Mouse (Mus musculus) neural tube, embryonic 15.5 days (tissue): Measurements from ENCODE around the gene 1700020D05Rik. TPM values are rescaled to one million over a fixed set of nuclear protein-coding genes. Genes with fewer than 3 reads are reported as not detected.

Experiments
- ATAC-seq: fragments of 200-750 bp; cut with Nextera tagmentation; 2 replicates; pipeline ENCODE4 v1.8.0; 2017; ENCODE audit warnings: mild to moderate bottlenecking, moderate TSS enrichment, moderate library complexity; ENCODE audit not compliant: low FRiP score
- H3K27ac ChIP-seq: fragments of 300-500 bp; sonication (generic); replicated peaks from 2 replicates; pipeline ENCODE4 v1.5.1; 2015; ENCODE audit warnings: mild to moderate bottlenecking, inconsistent platforms
- H3K27me3 ChIP-seq: fragments of 300-500 bp; sonication (generic); replicated peaks from 2 replicates; pipeline ENCODE4 v1.6.1; 2015; ENCODE audit warnings: inconsistent platforms
- H3K36me3 ChIP-seq: fragments of 300-500 bp; sonication (generic); 2 replicates; pipeline ENCODE4 v1.6.1; 2015; ENCODE audit warnings: inconsistent platforms
- H3K4me1 ChIP-seq: fragments of 300-500 bp; sonication (generic); 2 replicates; pipeline ENCODE4 v1.6.1; 2015; ENCODE audit warnings: inconsistent platforms
- H3K4me2 ChIP-seq: fragments of 300-500 bp; sonication (generic); 2 replicates; pipeline ENCODE4 v1.6.1; 2015; ENCODE audit warnings: inconsistent platforms, mild to moderate bottlenecking, moderate library complexity
- H3K4me3 ChIP-seq: fragments of 300-500 bp; sonication (generic); replicated peaks from 2 replicates; pipeline ENCODE4 v1.5.1; 2015; ENCODE audit warnings: mild to moderate bottlenecking, inconsistent platforms
- H3K9ac ChIP-seq: fragments of 300-500 bp; sonication (generic); replicated peaks from 2 replicates; pipeline ENCODE4 v1.6.1; 2015; ENCODE audit warnings: mild to moderate bottlenecking, inconsistent platforms
- H3K9me3 ChIP-seq: fragments of 300-500 bp; sonication (generic); replicated peaks from 2 replicates; pipeline ENCODE4 v1.6.1; 2016; ENCODE audit warnings: inconsistent platforms
- WGBS: fragments of 180-500 bp; shearing (Covaris S2); methylation state at CpG from one replicate; pipeline ENCODE4 v1.1.7; 2015; ENCODE audit warnings: mixed read lengths; 5-methylcytosine and 5-hydroxymethylcytosine counted together
- polyA plus RNA-seq: library from polyadenylated mRNA; unstranded; fragments of >200 nt; fragmentation: Nextera tagmentation; extraction: Ambion mirVana; gene quantifications from 2 replicates; pipeline ENCODE4 v1.2.1, GENCODE M21; 2015

Gene 1700020D05Rik
- polyA plus RNA-seq, 1 experiment from 2014 or later: 0.20 TPM

DNA sequence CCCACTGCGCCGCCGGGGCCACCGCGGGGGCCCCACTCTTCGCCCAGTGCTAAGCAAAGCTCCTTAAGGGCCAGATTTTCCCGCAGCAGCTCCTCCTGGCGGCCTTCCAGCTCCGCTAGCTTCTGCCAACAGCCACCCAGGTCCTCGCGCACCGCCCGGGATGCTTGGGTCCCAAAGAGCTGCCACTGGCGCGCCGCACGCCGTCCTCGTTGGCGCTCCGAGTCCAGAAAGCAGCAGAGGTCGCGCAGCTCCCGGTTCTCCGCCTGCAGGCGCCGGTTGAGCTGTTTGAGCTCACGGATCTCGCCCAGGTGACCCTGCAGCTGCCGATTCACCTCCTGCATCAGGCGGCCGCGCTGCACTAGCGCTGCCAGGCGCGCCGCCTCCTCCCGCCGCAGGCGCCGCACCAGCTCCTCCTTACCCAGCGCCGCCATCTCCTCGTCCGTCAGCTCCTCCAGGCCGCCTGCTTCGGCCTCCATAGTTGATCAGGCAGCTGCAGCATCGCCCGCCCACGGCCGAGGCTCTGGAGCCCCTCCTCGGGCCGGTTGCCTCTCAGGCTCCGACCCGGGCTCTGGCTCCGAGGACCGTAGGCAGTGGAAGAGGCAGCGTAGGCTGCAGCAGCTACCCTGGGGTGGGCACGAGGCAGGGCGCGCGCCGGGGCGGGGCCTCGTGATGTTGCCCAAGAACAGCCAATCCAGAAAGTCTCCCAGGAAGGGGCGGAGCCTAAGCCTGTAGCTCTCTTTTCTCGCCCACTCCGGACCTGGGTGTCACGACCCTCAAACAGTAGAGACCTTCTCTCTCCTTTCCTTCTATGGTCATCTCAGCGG is 46.5 kb downstream of the 1700020D05Rik start:
- under 1% methylated on average over 69 of the region's 70 CpGs for WGBS
- Histone ChIP-seq H3K9me3 (no peaks in the 10 kb centered on the region), H3K36me3 (peaks cover 4% of the 10 kb centered on the region), H3K9ac (peak overlapping the region; percentile 85), H3K4me1 (peaks cover 53% of the 10 kb centered on the region), H3K4me2 (peak overlapping the region; percentile 91), H3K27me3 (peaks cover 4% of the 10 kb centered on the region; the same call in 1 of the 2 replicates), H3K27ac (peak overlapping the region; percentile 97), H3K4me3 (peak overlapping the region; percentile 73)
- peak; percentile 95 for ATAC-seq

DNA sequence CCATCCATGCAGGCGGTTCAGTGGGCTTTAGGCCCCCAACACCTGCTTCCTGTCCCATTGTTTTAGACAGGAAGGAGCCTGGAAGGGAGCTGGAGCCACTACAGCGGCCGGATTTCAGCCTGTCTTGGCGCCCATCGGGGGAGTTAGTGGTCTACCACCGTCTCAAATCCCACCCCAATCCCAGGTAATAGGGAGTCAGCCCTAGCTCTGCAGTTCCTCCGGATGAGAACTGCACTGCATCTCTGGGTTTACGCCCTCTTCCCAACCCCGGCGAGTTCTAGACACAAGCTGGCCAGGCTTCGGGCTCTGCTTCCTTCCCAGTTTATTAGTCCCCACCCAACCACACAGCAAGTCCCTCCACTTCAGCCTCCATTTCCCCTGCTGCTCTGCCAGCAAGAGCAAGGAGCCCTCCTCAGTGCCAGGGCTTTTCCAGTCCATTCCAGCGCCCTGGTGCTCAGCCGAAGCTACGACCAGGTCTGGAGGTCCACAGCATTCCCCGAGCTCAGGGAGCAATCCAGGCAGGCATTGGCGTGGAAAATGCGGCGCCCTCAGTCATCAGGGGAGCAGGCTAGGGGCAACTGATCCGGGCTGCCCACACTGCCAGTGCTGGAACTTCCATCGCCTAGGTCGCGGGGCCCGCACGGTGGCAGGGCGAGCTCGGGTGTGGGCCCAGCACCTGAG is 47.2 kb downstream of the 1700020D05Rik start:
- peak overlapping the region; percentile 97 for H3K27ac ChIP-seq
- peak overlapping the region; percentile 85 for H3K9ac ChIP-seq
- H3K4me2 ChIP-seq: peak overlapping the region; percentile 91
- 2% methylated on average over 26 of the region's 26 CpGs for WGBS
- peaks cover 4% of the 10 kb centered on the region for H3K36me3 ChIP-seq
- peak overlapping the region; percentile 73 for H3K4me3 ChIP-seq
- H3K4me1 ChIP-seq: peaks cover 48% of the 10 kb centered on the region
- peaks cover 4% of the 10 kb centered on the region; the same call in 1 of the 2 replicates for H3K27me3 ChIP-seq
- no peak for ATAC-seq
- no peaks in the 10 kb centered on the region for H3K9me3 ChIP-seq

DNA sequence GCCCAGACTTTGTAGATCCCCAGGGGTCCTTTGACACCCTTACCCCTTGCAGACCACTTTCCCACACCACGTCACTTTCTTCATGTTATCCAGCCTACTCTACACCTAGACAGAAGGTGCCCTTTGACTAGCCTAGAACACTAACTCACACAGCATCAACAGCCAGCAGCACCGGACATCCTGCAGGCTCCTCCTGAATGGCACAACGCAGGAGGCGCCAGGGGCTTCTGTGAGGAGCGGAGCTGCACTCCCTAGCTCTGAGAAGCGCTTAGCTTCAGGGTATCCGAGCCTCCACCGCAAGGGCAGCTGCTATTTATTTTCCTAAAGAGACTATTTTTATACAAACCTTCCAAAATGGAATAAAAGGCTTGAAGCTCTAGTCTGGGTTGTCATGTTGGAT is 48.0 kb downstream of the 1700020D05Rik start:
- peak overlapping the region; percentile 85 for H3K9ac ChIP-seq
- H3K36me3 ChIP-seq: peaks cover 4% of the 10 kb centered on the region
- H3K27ac ChIP-seq: no peak overlapping the region
- H3K4me3 ChIP-seq: peak overlapping the region; percentile 73
- WGBS: 60% methylated on average over 8 of the region's 8 CpGs
- H3K9me3 ChIP-seq: no peaks in the 10 kb centered on the region
- peaks cover 42% of the 10 kb centered on the region for H3K4me1 ChIP-seq
- ATAC-seq: no peak
- H3K27me3 ChIP-seq: peaks cover 9% of the 10 kb centered on the region
- H3K4me2 ChIP-seq: peak overlapping the region; percentile 91

DNA sequence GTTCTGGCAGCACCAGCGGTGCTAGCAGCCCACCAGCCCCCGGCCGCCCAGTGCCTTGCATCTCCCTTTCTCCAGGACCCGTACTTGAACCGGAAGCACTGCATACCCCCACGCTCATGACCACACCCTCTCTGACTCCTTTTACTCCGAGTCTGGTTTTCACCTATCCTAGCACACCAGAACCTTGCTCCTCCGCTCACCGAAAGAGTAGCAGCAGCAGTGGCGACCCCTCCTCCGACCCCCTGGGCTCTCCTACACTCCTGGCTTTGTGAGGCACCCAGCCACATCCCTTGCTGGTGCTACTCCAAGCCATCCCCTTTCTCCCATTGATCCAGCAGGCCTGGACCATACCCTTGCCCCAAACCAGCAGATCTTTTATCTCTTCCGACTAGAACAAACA is 48.5 kb downstream of the 1700020D05Rik start:
- Histone ChIP-seq H3K4me2 (peak overlapping the region; percentile 91), H3K9ac (peak overlapping the region; percentile 85), H3K27ac (no peak overlapping the region), H3K9me3 (no peaks in the 10 kb centered on the region), H3K4me1 (peaks cover 41% of the 10 kb centered on the region), H3K4me3 (peak overlapping the region; percentile 73; the same call in 1 of the 2 replicates), H3K36me3 (peaks cover 4% of the 10 kb centered on the region), H3K27me3 (peaks cover 14% of the 10 kb centered on the region)
- WGBS: 91% methylated on average over 12 of the region's 12 CpGs
- no peak for ATAC-seq

Other genes starting within 250 kb of the 1700020D05Rik start
- 47.6 and 51.0 TPM in 2 replicates for gene Pacs1, start 230.7 kb downstream of the 1700020D05Rik start, polyA plus RNA-seq
- gene Sf3b2, start 208.3 kb downstream of the 1700020D05Rik start, polyA plus RNA-seq: 300 and 331 TPM in 2 replicates
- 37.8 and 42.0 TPM in 2 replicates for gene Gal3st3, start 205.5 kb downstream of the 1700020D05Rik start, polyA plus RNA-seq
- gene Catsper1, start 168.0 kb downstream of the 1700020D05Rik start, polyA plus RNA-seq: not detected in 2 replicates
- 8.0 and 10.0 TPM in 2 replicates for gene Cst6, start 154.2 kb downstream of the 1700020D05Rik start, polyA plus RNA-seq
- gene Eif1ad, start 137.0 kb downstream of the 1700020D05Rik start, polyA plus RNA-seq: 42.6 and 42.8 TPM in 2 replicates
- 312 and 353 TPM in 2 replicates for gene Banf1, start 136.6 kb downstream of the 1700020D05Rik start, polyA plus RNA-seq
- 66.5 and 72.8 TPM in 2 replicates for gene Sart1, start 115.1 kb downstream of the 1700020D05Rik start, polyA plus RNA-seq
- gene Tsga10ip, start 101.3 kb downstream of the 1700020D05Rik start, polyA plus RNA-seq: 0.59 TPM in 1 of 2 replicates, not detected in the other
- gene Drap1, start 78.8 kb downstream of the 1700020D05Rik start, polyA plus RNA-seq: 300 and 329 TPM in 2 replicates
- gene AI837181, start 78.6 kb downstream of the 1700020D05Rik start, polyA plus RNA-seq: 84.7 and 87.3 TPM in 2 replicates
- 0.45 TPM in 1 of 2 replicates, not detected in the other for gene Fosl1, start 56.2 kb downstream of the 1700020D05Rik start, polyA plus RNA-seq
- 12.6 and 15.0 TPM in 2 replicates for gene Ccdc85b, start 45.9 kb downstream of the 1700020D05Rik start, polyA plus RNA-seq
- gene Fibp, start 43.2 kb downstream of the 1700020D05Rik start, polyA plus RNA-seq: 151 and 154 TPM in 2 replicates
- 4.5 and 9.0 TPM in 2 replicates for gene Ctsw, start 35.3 kb downstream of the 1700020D05Rik start, polyA plus RNA-seq
- gene Efemp2, start 29.8 kb downstream of the 1700020D05Rik start, polyA plus RNA-seq: 54.0 and 62.6 TPM in 2 replicates
- gene Mus81, start 15.4 kb downstream of the 1700020D05Rik start, polyA plus RNA-seq: 48.0 and 48.4 TPM in 2 replicates
- gene Cfl1, start 13.3 kb downstream of the 1700020D05Rik start, polyA plus RNA-seq: 3,233 and 3,320 TPM in 2 replicates
- gene Snx32, start 6.8 kb upstream of the 1700020D05Rik start, polyA plus RNA-seq: 82.1 and 103 TPM in 2 replicates
- gene Ovol1, start 56.9 kb upstream of the 1700020D05Rik start, polyA plus RNA-seq: 0.06 and 2.0 TPM in 2 replicates
- gene Ap5b1, start 64.2 kb upstream of the 1700020D05Rik start, polyA plus RNA-seq: 2.7 and 4.7 TPM in 2 replicates
- 68.2 and 81.5 TPM in 2 replicates for gene Rnaseh2c, start 98.1 kb upstream of the 1700020D05Rik start, polyA plus RNA-seq
- gene Kat5, start 106.5 kb upstream of the 1700020D05Rik start, polyA plus RNA-seq: 64.9 and 66.2 TPM in 2 replicates
- 31.6 and 39.2 TPM in 2 replicates for gene Rela, start 133.7 kb upstream of the 1700020D05Rik start, polyA plus RNA-seq
- gene Sipa1, start 159.9 kb upstream of the 1700020D05Rik start, polyA plus RNA-seq: 19.1 and 21.7 TPM in 2 replicates
- gene Map3k11, start 185.0 kb upstream of the 1700020D05Rik start, polyA plus RNA-seq: 12.7 and 18.3 TPM in 2 replicates
- 21.0 and 23.4 TPM in 2 replicates for gene Pcnx3, start 185.1 kb upstream of the 1700020D05Rik start, polyA plus RNA-seq
- gene Kcnk7, start 200.6 kb upstream of the 1700020D05Rik start, polyA plus RNA-seq: 0.35 and 0.45 TPM in 2 replicates
- 15.9 and 18.6 TPM in 2 replicates for gene Ehbp1l1, start 222.5 kb upstream of the 1700020D05Rik start, polyA plus RNA-seq
- 122 and 138 TPM in 2 replicates for gene Fam89b, start 225.9 kb upstream of the 1700020D05Rik start, polyA plus RNA-seq
- gene Ltbp3, start 237.1 kb upstream of the 1700020D05Rik start, polyA plus RNA-seq: 15.6 and 19.1 TPM in 2 replicates